Mouse (Mus musculus) heart, adult 2 months (tissue): Measurements from ENCODE around the gene Tmem9b. TPM values are rescaled to one million over a fixed set of nuclear protein-coding genes. Genes with fewer than 3 reads are reported as not detected.

Source experiments
- DNase-seq, 2 experiments: peaks; one replicate each; pipeline ENCODE4 v3.0.0; 2021
- H3K27ac ChIP-seq: fragments of 200-600 bp; 2 replicates; pipeline ENCODE4 v1.8.1; 2022
- H3K27me3 ChIP-seq: fragments of 200-500 bp; 2 replicates; pipeline ENCODE4 v1.6.1; 2012; ENCODE audit warnings: mild to moderate bottlenecking, low read length, inconsistent platforms, mixed read lengths; ENCODE audit not compliant: control insufficient read depth, insufficient read depth
- H3K36me3 ChIP-seq: fragments of 200-500 bp; 2 replicates; pipeline ENCODE4 v1.6.1; 2012; ENCODE audit warnings: low read length, inconsistent platforms; ENCODE audit not compliant: control insufficient read depth, insufficient read depth
- H3K4me1 ChIP-seq: fragments of 200-500 bp; 2 replicates; pipeline ENCODE4 v1.6.1; 2011; ENCODE audit warnings: low read length; ENCODE audit not compliant: control insufficient read depth, insufficient read depth
- H3K4me3 ChIP-seq: fragments of 200-600 bp; 2 replicates; pipeline ENCODE4 v1.8.1; 2022
- H3K79me2 ChIP-seq: fragments of 200-500 bp; replicated peaks from 2 replicates; pipeline ENCODE4 v1.6.1; 2012; ENCODE audit warnings: mild to moderate bottlenecking, inconsistent platforms, low read length, moderate library complexity, mixed read lengths; ENCODE audit not compliant: control insufficient read depth, insufficient read depth
- H3K9ac ChIP-seq: fragments of 200-500 bp; 2 replicates; pipeline ENCODE4 v1.6.1; 2012; ENCODE audit warnings: low read depth, mild to moderate bottlenecking, control low read depth, inconsistent platforms, low read length, mixed read lengths
- CTCF ChIP-seq: fragments of 200-600 bp; IDR thresholded peaks from 2 replicates; pipeline ENCODE4 v1.8.1; 2022; ENCODE audit warnings: antibody characterized with exemption, mild to moderate bottlenecking, moderate library complexity
- EP300 ChIP-seq: fragments of 200-500 bp; IDR thresholded peaks from 2 replicates; pipeline ENCODE4 v1.6.1; 2011; ENCODE audit warnings: low read depth, low read length, control low read depth; ENCODE audit not compliant: insufficient read depth
- POLR2A ChIP-seq: fragments of 200-500 bp; IDR thresholded peaks from 2 replicates; pipeline ENCODE4 v1.6.1; 2011; ENCODE audit warnings: mild to moderate bottlenecking, low read depth, low read length, control low read depth; ENCODE audit not compliant: insufficient read depth
- WGBS: fragments of 180-500 bp; shearing (Covaris S2); methylation state at CpG from one replicate; pipeline ENCODE4 v1.1.7; 2018; 5-methylcytosine and 5-hydroxymethylcytosine counted together
- intact Hi-C: fragments of 180-260 bp; cut with DNase I; formaldehyde crosslinking; loops from one replicate; pipeline ENCODE4 v1.15.1; 2025
- polyA plus RNA-seq: library from polyadenylated mRNA; depleted of rRNA; stranded (reverse); fragments of >200 nt; gene quantifications from 2 replicates; pipeline ENCODE4 v1.2.3, GENCODE M21; 2012
- total RNA-seq, 2 experiments: library from RNA; stranded (reverse); gene quantifications; 2 replicates each; pipeline ENCODE4 v1.2.3; 2021

The Tmem9b gene
- total and polyA plus RNA-seq, 3 experiments: 28.1 to 35.4 (median 34.3) TPM

GRCm38 (mm10) chr7:109751427-109752007, 1.2 kb downstream of the Tmem9b start:
- 2% methylated on average over 13 of the region's 13 CpGs for WGBS
- DNase-seq: no peak
- H3K79me2 ChIP-seq: peaks cover 2% of the 10 kb centered on the region; the same call in 1 of the 2 replicates
- TF ChIP-seq CTCF (no peak), EP300 (no peak), POLR2A (no peak)
- intact Hi-C loops: no loop called here
- no peaks in the 10 kb centered on the region for H3K27me3 ChIP-seq
- peaks cover 3% of the 10 kb centered on the region for H3K4me1 ChIP-seq
- H3K4me3 ChIP-seq: peak overlapping the region; percentile 85
- no peaks in the 10 kb centered on the region for H3K36me3 ChIP-seq
- peak overlapping the region; percentile 97 for H3K27ac ChIP-seq
- H3K9ac ChIP-seq: peak overlapping the region; percentile 95

DNA sequence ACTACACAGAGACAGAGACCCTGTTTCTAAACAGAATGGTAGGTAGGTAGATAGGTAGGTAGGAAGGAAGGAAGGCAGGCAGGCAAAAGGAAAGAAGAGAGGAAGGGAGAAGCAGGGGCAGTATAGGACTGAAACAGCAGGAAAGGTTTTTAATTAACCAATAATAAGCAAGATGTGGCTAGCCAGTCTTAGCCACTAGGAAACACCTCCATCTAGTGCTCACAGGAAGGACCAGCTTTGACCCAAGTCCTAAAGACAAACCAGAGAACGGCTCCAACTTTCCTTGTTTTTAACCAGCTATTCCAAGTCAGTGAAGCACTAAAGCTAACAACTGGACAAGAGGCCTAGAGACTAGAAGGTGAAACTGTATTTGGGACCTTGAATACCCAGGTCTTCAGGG, 4.9 kb downstream of the Tmem9b start:
- H3K4me3 ChIP-seq: no peak overlapping the region
- 37% methylated on average over 1 of the region's 1 CpGs for WGBS
- intact Hi-C loops: no loop called here

DNA sequence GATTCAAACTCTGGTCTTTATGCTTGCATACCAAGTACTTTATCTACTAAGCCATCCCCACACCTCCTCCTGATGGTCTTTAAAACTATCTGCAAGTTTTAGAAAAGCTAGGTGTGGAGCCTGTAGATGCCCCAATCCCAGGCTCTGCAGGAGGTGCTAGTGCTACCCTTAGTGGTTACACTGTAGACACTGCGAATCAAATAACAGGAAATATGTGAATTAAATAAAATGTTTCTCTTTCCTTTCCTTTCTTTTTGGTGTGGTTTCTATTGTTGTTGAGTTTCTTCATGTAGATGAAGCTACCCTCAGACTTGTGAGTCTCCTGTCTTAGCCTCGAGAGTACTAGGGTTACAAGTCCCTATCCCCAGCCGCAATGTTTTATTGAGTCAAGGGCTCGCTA, 11.0 kb downstream of the Tmem9b start:
- Histone ChIP-seq H3K27me3 (no peaks in the 10 kb centered on the region), H3K4me1 (no peaks in the 10 kb centered on the region), H3K4me3 (no peak overlapping the region), H3K9ac (no peak overlapping the region), H3K27ac (no peak overlapping the region), H3K36me3 (no peaks in the 10 kb centered on the region; the same call in none of the 2 replicates), H3K79me2 (no peaks in the 10 kb centered on the region)
- no peak for DNase-seq
- TF ChIP-seq POLR2A (no peak), CTCF (no peak), EP300 (no peak)
- 89% methylated on average over 4 of the region's 4 CpGs for WGBS
- intact Hi-C loops: no loop called here

More for the DNA sequence above, 4.9 kb downstream of the Tmem9b start:
- Histone ChIP-seq H3K27me3 (no peaks in the 10 kb centered on the region), H3K36me3 (no peaks in the 10 kb centered on the region), H3K27ac (no peak overlapping the region), H3K79me2 (peaks cover 2% of the 10 kb centered on the region; the same call in 1 of the 2 replicates), H3K9ac (no peak overlapping the region), H3K4me1 (peaks cover 3% of the 10 kb centered on the region)
- TF ChIP-seq POLR2A: no peak
- peak; percentile 51 for TF ChIP-seq CTCF
- DNase-seq: no peak

DNA sequence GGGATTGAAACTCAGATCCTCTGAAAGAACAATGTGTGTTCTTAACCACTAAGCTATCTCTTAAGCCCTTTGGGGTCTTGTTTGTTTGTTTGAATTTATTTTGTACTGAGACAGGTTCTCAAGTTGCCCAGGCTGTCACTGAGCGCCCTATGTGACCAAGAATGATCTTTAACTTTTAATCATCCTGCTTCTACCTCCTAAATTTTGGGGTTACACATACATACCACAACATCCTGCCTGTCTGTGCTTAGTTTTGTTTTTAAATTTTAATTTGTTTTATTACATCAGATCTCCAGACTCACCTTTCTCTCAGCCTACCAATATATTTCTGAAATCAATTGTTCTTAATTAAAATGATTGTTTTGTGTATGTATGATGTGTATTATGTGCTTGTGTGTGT, 11.6 kb downstream of the Tmem9b start:
- Histone ChIP-seq H3K4me1 (no peaks in the 10 kb centered on the region), H3K4me3 (no peak overlapping the region), H3K27ac (no peak overlapping the region), H3K36me3 (no peaks in the 10 kb centered on the region; the same call in none of the 2 replicates), H3K9ac (no peak overlapping the region), H3K79me2 (no peaks in the 10 kb centered on the region), H3K27me3 (no peaks in the 10 kb centered on the region)
- DNase-seq: no peak
- 91% methylated on average over 1 of the region's 1 CpGs for WGBS
- intact Hi-C loops: no loop called here
- no peak for TF ChIP-seq POLR2A
- TF ChIP-seq EP300: no peak
- TF ChIP-seq CTCF: no peak

DNA sequence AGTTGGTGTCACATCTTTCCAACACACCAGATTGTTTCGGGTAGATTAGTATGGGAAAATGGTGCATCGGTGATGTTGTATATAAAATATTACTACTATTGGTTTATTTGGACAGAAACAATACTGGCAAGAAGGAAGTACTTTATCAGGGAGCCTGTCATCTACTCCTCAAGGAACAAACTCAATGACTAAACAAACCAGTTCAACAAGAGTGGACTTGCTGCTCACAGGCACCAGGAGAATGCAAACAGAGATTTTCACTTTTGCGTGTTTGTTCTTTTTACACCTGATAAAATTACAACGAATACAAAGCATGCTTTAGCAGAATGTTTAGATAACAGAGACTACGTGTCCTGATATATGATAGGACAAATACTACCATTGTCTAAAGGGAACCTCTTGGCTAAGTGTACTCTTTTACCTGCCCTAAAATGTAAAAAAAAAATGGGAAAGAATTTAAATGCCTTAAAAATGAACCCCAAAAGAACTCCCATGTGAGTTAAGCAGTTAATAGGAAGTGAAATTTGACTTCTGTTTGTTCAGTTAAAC, 12.8 kb downstream of the Tmem9b start:
- 59% methylated on average over 5 of the region's 5 CpGs for WGBS
- intact Hi-C loops: no loop called here

GRCm38 (mm10) chr7:109734806-109735205, 17.9 kb downstream of the Tmem9b start:
- peaks cover 3% of the 10 kb centered on the region; the same call in 1 of the 2 replicates for H3K4me1 ChIP-seq
- H3K27me3 ChIP-seq: no peaks in the 10 kb centered on the region
- no peak for TF ChIP-seq CTCF
- TF ChIP-seq EP300: no peak
- TF ChIP-seq POLR2A: no peak
- intact Hi-C loops: no loop called here
- no peaks in the 10 kb centered on the region; the same call in 1 of the 2 replicates for H3K36me3 ChIP-seq
- 65% methylated on average over 4 of the region's 4 CpGs for WGBS
- no peak for DNase-seq
- no peak overlapping the region for H3K27ac ChIP-seq
- H3K4me3 ChIP-seq: no peak overlapping the region
- no peaks in the 10 kb centered on the region for H3K79me2 ChIP-seq
- no peak overlapping the region for H3K9ac ChIP-seq

More for the DNA sequence above, 12.8 kb downstream of the Tmem9b start:
- H3K79me2 ChIP-seq: no peaks in the 10 kb centered on the region
- H3K9ac ChIP-seq: no peak overlapping the region
- no peak overlapping the region for H3K4me3 ChIP-seq
- TF ChIP-seq EP300: no peak
- no peak for TF ChIP-seq CTCF
- TF ChIP-seq POLR2A: no peak
- no peak for DNase-seq
- H3K4me1 ChIP-seq: no peaks in the 10 kb centered on the region
- H3K27me3 ChIP-seq: no peaks in the 10 kb centered on the region
- no peak overlapping the region for H3K27ac ChIP-seq
- no peaks in the 10 kb centered on the region; the same call in none of the 2 replicates for H3K36me3 ChIP-seq
